Mouse (Mus musculus) urinary bladder, postnatal 10 days (tissue): ENCODE measurements around the gene Hist1h3e.
"Not testable (repeated sequence)": the region's sequence is repeated elsewhere in the genome, so short reads cannot be mapped to it uniquely, and the experiment has no call there.

Experiments
- DNase-seq: peaks from one replicate; pipeline ENCODE4 v3.0.0; 2022; ENCODE audit warnings: low spot score

The Hist1h3e gene

DNA sequence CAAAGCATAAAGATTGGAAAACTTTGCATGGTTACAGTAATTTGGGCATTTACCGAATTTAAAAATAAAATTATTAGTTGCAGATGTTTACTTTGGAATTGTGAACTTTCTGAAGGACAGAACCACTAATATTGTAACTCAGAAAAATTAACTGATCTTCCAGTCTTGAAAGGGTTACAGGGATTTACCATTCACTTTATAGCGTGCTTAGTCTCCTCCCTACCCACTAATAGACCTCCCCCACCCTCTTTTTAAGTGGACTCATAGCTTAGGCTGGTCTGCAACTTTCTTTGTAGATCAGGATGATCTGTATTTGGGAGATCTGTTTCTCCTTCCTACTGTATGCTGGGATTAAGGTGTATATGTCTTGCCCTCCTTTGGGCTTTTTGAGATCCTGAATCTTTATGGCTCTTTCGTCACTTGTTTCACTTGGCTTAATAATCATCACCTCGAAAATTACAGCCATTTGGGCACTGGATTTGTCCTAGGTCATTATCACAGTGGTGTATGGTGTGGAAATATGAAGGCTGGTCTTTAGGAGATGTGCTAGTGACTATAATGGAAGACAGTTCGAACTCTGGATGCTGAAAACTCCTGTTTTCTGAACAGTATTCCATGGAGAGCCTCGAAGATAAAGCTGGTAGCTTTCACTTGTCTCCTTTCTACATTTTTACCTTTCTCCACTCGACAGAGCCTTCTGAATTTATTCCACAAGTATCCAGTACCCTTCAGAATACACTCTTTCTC is 25.9 kb downstream of the Hist1h3e start:
- no peak for DNase-seq

DNA sequence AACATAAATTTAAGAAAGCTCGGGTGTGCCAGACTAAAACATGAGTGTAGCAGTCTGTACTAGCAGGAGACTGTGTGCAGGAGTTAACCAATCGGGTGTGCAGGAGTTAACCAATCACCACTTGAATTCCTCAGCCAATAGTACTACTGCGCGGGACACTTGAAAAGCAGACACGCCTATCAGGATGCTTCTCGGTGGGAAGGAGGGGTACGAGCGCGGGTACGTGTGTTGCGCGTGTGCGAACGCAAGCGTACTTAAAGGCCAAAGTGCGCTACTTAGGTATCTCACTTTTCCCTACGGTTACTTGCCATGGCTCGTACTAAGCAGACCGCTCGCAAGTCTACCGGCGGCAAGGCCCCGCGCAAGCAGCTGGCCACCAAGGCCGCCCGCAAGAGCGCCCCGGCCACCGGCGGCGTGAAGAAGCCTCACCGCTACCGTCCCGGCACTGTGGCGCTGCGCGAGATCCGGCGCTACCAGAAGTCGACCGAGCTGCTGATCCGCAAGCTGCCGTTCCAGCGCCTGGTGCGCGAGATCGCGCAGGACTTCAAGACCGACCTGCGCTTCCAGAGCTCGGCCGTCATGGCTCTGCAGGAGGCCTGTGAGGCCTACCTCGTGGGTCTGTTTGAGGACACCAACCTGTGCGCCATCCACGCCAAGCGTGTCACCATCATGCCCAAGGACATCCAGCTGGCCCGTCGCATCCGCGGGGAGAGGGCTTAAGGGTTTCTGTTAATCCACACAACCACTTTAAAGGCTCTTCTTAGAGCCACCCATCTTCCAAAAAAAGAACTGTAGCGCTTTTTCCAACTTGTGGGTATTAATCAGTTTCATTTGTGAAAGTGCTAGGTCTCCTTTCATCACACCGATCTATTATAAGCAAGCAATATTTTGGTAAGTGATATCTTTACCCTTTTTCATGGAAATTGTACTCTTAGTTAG is 26.8 kb downstream of the Hist1h3e start, which contains the start of gene Hist1h3g:
Hist1h3g (plus strand) TSS at position 286 of the 939 bp plus-strand sequence.
- DNase-seq, result not testable (repeated sequence)

DNA sequence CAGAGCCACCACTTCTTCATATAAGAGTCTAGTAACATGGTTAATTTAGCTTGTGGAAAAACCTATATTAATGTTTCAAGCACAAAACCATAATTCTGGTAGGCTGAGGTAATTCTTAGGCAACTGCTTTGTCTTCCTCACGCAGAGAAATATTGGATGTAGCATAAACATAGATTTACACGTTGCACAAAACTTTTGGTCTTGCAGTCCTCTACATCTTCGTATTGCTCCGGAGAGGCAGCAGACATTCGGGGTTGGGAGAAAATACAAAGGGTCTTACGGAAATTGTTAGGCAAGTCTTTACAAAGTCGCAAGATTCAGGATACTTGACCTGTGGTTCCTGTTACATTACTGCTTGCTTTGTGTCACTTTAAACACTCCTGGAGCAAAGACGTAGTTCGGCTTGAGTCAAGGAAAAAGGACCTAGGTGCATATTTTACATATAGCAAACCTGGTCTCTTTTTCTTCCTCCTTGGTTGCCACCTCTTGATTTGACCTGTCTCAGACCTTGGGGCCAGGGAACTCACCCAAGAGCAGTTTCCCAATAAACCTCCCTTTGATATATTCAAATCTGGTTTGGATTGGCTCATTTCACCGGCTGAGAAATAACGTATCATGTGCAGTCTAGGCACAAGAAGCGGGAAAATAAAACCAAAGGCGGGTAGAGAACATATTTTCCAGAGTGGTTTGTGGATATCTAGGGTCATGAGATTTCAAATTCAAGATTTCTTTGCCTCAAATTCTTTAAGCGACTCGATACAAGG is 27.6 kb downstream of the Hist1h3e start:
- DNase-seq, result no peak

DNA sequence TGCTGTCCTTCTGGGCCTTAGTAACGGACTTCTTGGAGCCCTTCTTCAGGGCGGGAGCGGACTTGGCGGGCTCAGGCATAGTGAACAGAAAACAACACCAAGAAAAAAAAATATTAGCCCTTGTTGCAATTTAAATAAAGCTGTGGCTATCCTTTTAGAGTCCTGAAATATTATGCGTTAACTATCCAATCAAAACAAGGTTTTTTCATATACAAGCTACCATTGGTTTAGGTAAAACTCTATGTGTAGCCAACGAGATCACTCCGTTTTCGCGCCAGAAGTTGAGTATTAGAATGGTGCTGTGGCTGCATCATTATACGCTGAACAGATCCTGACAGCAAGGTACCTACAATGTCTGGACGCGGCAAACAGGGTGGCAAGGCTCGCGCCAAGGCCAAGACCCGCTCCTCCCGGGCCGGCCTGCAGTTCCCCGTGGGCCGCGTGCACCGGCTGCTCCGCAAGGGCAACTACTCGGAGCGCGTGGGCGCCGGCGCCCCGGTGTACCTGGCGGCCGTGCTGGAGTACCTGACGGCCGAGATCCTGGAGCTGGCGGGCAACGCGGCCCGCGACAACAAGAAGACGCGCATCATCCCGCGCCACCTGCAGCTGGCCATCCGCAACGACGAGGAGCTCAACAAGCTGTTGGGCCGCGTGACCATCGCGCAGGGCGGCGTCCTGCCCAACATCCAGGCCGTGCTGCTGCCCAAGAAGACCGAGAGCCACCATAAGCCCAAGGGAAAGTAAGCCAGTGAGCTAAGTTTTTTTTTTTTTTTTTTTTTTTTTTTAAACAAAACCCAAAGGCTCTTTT is 28.4 kb downstream of the Hist1h3e start, which contains the start of gene Hist1h2af:
Hist1h2af (plus strand) TSS at position 347 of the 808 bp plus-strand sequence.
- not testable (repeated sequence) for DNase-seq

- DNase-seq, result no peak
These were observed 29.7 kb downstream of the Hist1h3e start for GRCm38 (mm10) chr13:23532262-23533075.

DNA sequence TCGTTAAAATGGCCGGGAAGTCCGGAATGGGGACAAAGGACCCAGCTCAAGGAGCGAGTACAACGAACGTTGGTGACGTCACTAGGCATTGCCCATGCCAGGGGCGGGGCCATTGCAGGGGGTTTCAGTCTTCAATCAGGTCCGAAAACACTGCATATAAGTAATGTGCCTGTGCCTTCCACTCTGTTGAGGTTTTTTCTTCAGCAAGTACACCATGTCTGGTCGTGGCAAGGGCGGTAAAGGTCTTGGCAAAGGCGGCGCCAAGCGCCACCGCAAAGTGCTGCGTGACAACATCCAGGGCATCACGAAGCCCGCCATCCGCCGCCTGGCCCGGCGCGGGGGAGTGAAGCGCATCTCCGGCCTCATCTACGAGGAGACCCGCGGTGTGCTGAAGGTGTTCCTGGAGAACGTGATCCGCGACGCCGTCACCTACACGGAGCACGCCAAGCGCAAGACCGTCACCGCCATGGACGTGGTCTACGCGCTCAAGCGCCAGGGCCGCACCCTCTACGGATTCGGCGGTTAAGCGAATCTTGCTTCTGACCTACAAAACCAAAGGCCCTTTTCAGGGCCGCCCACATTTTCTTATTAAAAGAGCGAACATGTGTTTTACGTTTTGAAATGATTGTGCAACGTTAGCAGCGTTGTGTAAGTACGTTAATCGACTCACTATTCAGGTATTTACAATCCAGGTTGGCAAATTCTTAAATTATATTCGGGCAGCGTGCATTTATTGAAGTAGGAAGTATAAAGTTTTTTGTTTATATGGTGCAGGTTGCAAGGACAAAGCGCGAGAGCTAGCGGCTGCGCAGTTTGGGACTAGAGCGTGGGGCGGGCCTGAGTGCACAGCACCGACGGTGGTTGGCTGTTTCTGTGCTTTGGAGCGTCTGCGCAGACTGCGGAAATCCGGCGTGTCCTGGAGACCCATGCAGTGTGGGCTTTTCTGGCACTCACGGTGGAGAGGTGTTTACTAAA is 31.0 kb downstream of the Hist1h3e start, which contains the start of gene Hist1h4h:
Hist1h4h (plus strand) TSS at position 150 of the 975 bp plus-strand sequence.
- peak; percentile 77 for DNase-seq

DNA sequence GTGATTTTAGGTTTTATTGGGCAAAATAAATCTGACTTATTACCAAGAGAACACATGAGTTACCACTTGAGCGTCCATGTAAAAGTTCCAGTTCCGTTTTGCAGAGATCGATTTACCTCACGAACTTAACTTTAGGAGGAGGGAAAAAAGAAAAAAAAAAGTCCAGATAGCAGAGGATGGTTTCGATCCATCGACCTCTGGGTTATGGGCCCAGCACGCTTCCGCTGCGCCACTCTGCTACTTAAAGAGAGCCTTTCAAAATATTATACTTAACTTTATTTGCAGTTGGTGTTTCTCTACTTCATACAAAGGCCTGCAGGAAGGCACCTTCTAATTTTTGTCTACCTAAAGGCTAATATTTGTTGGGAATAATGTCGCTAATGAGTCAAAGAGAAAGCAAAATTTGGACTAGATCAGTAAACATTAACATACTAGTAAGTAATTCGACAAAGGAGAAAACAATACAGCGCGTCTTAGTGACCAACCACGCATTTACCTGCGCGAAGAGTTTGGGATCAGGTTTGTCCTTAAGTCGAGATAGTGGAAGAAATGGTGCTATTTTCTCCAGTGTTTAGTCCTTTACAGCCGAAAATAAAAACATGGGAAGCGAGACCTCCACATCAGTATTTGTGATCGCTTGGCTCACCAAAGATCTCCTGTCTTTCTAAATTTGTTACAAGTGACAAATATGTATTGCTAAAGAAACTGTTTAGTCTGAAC is 31.8 kb downstream of the Hist1h3e start:
- DNase-seq, result no peak

DNA sequence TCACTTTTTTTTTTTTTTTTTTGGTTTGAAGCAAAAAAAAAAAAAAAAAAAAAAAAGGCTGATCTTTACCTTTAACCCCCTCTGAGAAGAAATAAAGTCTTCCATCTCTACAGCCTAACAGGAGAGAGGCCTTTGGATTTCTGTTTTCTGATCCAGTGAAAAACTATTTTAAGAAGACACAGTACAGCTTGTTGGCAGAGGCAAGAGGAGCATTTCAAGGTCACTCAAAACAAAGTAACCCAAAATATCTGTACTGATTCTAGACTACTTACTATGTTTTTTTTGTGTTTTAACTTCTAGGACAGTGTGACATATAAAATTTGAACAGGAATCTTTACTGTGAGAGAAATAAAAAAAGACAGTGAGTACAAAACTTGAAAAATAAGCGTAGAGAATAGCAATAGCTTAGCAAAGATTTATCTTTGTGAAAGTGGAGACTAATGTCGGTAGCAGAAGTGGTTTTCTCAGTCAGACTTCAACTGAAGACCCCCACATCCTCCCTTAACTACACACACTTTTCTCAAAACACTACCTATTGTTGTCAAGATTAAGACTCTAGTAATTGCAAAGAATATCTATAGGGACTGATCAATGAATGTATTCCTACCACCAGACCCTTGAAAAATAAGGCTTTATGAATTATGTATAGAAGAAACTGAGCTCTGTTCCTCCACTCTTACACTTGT is 32.5 kb downstream of the Hist1h3e start:
- no peak for DNase-seq

DNA sequence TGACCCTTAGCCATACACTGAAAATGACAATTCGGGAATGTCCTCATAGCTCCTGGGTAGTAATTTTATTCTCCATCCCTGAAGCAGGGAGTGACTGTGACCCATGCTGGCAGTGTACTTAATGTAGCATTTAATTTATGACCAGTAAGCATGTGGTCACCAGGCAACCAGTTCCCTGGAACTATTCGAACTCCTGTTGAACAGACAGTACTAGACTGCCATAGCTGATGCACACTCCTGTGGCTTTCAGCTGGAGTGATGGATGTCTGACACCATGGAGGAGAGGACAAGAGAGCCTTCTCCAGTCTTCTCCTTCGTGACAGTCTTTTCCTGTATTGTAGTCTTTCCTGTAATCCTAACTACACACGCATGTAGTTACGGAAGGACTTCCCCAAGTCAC is 33.2 kb downstream of the Hist1h3e start:
- no peak for DNase-seq

DNA sequence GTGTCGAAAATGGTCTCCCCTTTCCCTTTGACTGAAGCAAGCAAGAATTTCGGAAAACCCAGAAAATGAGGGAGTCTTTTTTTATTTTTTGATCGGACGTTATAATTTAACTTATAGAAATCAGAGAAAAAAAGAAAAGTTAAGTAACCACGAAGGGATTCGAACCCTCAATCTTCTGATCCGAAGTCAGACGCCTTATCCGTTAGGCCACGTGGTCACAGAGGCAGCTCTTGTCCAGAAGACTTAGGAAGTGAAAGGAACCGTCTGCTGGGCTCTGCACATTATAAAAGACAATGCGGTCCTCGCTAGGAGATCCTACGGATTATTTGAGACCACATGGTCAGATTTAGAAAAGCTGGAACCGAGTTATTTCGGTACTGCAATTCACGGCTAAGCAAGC is 35.9 kb downstream of the Hist1h3e start:
- peak; percentile 70 for DNase-seq

DNA sequence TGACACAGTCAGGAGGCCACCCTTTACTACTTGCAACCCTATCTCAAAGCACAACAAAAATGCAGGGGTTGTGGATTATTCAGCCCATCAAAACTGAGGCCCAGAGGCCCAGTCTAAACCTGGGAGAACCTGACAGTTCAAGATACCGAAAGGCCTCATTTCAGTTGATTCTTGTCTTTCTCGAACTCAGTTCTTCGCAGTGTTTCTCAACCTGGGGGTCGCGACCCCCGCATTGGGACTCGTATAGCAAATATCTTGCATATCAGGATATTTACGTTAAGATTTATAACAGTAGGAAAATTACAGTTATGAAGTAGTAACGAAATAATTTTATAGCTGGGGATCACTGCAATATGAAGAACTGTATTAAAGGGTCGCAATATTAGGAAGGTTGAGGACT is 36.3 kb downstream of the Hist1h3e start:
- DNase-seq, result no peak

DNA sequence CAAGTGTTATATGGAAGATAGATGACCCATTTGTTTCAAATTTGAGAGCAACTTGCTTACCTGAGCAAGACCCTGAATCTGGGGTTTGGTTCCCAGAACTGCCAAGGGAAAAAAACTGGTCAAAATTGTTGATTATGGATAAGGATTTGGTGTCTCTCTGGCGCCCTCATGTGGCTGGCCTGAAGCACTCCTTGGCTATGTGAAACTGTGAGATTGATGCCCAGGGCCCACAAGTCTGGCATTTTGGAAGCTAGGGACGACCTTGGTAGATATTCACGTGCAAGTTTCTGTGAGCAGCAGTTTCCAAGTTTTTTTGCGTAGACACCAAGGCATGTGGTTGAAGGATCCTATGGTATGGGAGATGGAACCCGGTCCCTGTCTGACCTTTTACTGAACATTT is 37.5 kb downstream of the Hist1h3e start:
- no peak for DNase-seq

- no peak for DNase-seq
These were observed 38.2 kb downstream of the Hist1h3e start for GRCm38 (mm10) chr13:23523976-23524375.

DNA sequence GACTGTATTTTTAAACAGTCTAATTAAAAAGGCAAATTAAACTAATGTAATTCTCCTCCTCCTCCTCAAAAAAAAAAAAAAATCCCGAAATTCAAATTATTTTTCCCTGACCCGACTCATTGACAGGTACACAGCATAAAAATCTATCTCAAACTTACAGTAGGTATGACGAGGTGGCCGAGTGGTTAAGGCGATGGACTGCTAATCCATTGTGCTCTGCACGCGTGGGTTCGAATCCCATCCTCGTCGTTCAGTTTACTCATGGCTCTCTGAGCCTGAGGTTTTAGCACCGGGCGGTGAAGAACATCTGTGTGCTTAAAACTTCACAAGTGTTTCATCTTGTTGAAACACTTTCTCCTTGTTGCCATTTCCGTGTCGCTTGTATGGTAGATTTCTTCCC is 40.5 kb downstream of the Hist1h3e start:
- no peak for DNase-seq

GRCm38 (mm10) chr13:23519416-23519815 is 42.8 kb downstream of the Hist1h3e start:
- no peak for DNase-seq

GRCm38 (mm10) chr13:23518885-23519284 is 43.3 kb downstream of the Hist1h3e start:
- no peak for DNase-seq

- DNase-seq, result no peak
These were observed 43.9 kb downstream of the Hist1h3e start for GRCm38 (mm10) chr13:23518295-23518603.
